Mouse (Mus musculus) stomach, postnatal 0 days (tissue): Measurements from ENCODE around the gene Fcf1. TPM values are rescaled to one million over a fixed set of nuclear protein-coding genes. Genes with fewer than 3 reads are reported as not detected.

Source experiments
- ATAC-seq: fragments of 200-750 bp; cut with Nextera tagmentation; 2 replicates; pipeline ENCODE4 v1.8.0; 2017; ENCODE audit not compliant: low FRiP score, low TSS enrichment
- DNase-seq: peaks from one replicate; pipeline ENCODE4 v3.0.0-alpha.2; 2016; ENCODE audit warnings: low spot score
- H3K27ac ChIP-seq: fragments of 300-500 bp; sonication (generic); replicated peaks from 2 replicates; pipeline ENCODE4 v1.5.1; 2014; ENCODE audit warnings: mild to moderate bottlenecking, control low read depth
- H3K27me3 ChIP-seq: fragments of 300-500 bp; sonication (generic); 2 replicates; pipeline ENCODE4 v1.6.1; 2014; ENCODE audit warnings: low read length; ENCODE audit not compliant: control insufficient read depth, insufficient read depth
- H3K36me3 ChIP-seq: fragments of 300-500 bp; sonication (generic); 2 replicates; pipeline ENCODE4 v1.6.1; 2014; ENCODE audit warnings: low read length, mixed read lengths; ENCODE audit not compliant: control insufficient read depth, insufficient read depth
- H3K4me1 ChIP-seq: fragments of 300-500 bp; sonication (generic); replicated peaks from 2 replicates; pipeline ENCODE4 v1.6.1; 2014; ENCODE audit warnings: antibody characterized with exemption; ENCODE audit not compliant: control insufficient read depth, insufficient read depth
- H3K4me2 ChIP-seq: fragments of 300-500 bp; sonication (generic); replicated peaks from 2 replicates; pipeline ENCODE4 v1.6.1; 2014; ENCODE audit warnings: low read depth, mild to moderate bottlenecking, control low read depth, moderate library complexity
- H3K4me3 ChIP-seq: fragments of 300-500 bp; sonication (generic); 2 replicates; pipeline ENCODE4 v1.5.1; 2014; ENCODE audit warnings: low read depth, low read length, control low read depth
- H3K9ac ChIP-seq: fragments of 300-500 bp; sonication (generic); 2 replicates; pipeline ENCODE4 v1.6.1; 2014; ENCODE audit warnings: mild to moderate bottlenecking, low read length, control low read depth, mixed read lengths
- H3K9me3 ChIP-seq: fragments of 300-500 bp; sonication (generic); 2 replicates; pipeline ENCODE4 v1.6.1; 2016; ENCODE audit warnings: low read length; ENCODE audit not compliant: control insufficient read depth
- CTCF ChIP-seq: IDR thresholded peaks from 2 replicates; pipeline ENCODE4 v1.5.1; 2016; ENCODE audit warnings: antibody characterized with exemption, low read depth, mild to moderate bottlenecking, moderate library complexity
- EP300 ChIP-seq: optimal IDR thresholded peaks from 2 replicates; pipeline ENCODE3; 2016; ENCODE audit warnings: antibody characterized with exemption
- WGBS: fragments of 180-500 bp; shearing (Covaris S2); extraction: QIAGEN DNeasy Blood & Tissue Kit; methylation state at CpG from one replicate; pipeline ENCODE4 v1.1.7; 2014; 5-methylcytosine and 5-hydroxymethylcytosine counted together
- polyA plus RNA-seq: library from polyadenylated mRNA; unstranded; fragments of >200 nt; fragmentation: Nextera tagmentation; extraction: Ambion mirVana; gene quantifications from 2 replicates; pipeline ENCODE4 v1.2.1, GENCODE M21; 2015

Gene Fcf1
- polyA plus RNA-seq, 1 experiment from 2014 or later: 99.2 TPM

- ATAC-seq: no peak
- no peak overlapping the region for H3K4me2 ChIP-seq
- DNase-seq: no peak
- no peaks in the 10 kb centered on the region for H3K9me3 ChIP-seq
- H3K4me1 ChIP-seq: no peaks in the 10 kb centered on the region
- no peak overlapping the region for H3K4me3 ChIP-seq
- H3K9ac ChIP-seq: no peak overlapping the region
- 82% methylated on average over 2 of the region's 2 CpGs for WGBS
- TF ChIP-seq CTCF (no peak), EP300 (no peak)
- H3K36me3 ChIP-seq: peaks cover 16% of the 10 kb centered on the region
- no peaks in the 10 kb centered on the region for H3K27me3 ChIP-seq
- no peak overlapping the region for H3K27ac ChIP-seq
These were observed 41.5 kb downstream of the Fcf1 start for GRCm38 (mm10) chr12:85012185-85012584.

- Histone ChIP-seq H3K27ac (no peak overlapping the region), H3K36me3 (no peaks in the 10 kb centered on the region), H3K9ac (no peak overlapping the region), H3K4me2 (no peak overlapping the region), H3K9me3 (no peaks in the 10 kb centered on the region), H3K4me1 (no peaks in the 10 kb centered on the region), H3K4me3 (no peak overlapping the region), H3K27me3 (no peaks in the 10 kb centered on the region)
- no peak for TF ChIP-seq CTCF
- no peak for TF ChIP-seq EP300
- DNase-seq: no peak
- 97% methylated on average over 1 of the region's 1 CpGs for WGBS
- no peak for ATAC-seq
These were observed 51.4 kb downstream of the Fcf1 start for GRCm38 (mm10) chr12:85022071-85022470.

GRCm38 (mm10) chr12:85032710-85033109, 62.0 kb downstream of the Fcf1 start:
- Histone ChIP-seq H3K9ac (no peak overlapping the region), H3K4me3 (no peak overlapping the region), H3K27ac (no peak overlapping the region), H3K4me2 (no peak overlapping the region), H3K36me3 (peaks cover 5% of the 10 kb centered on the region), H3K4me1 (no peaks in the 10 kb centered on the region), H3K27me3 (no peaks in the 10 kb centered on the region), H3K9me3 (no peaks in the 10 kb centered on the region)
- 95% methylated on average over 2 of the region's 2 CpGs for WGBS
- DNase-seq (peak; percentile 35), ATAC-seq (no peak)
- TF ChIP-seq CTCF (peak; percentile 70), EP300 (no peak)

Other genes with a start within 250 kb of the Fcf1 start
- 49.0 and 49.4 TPM in 2 replicates for gene Npc2, start 197.7 kb upstream of the Fcf1 start, polyA plus RNA-seq
- 73.0 and 75.2 TPM in 2 replicates for gene Isca2, start 197.6 kb upstream of the Fcf1 start, polyA plus RNA-seq
- 1.3 and 1.4 TPM in 2 replicates for gene Ltbp2, start 94.4 kb upstream of the Fcf1 start, polyA plus RNA-seq
- 4.8 and 5.0 TPM in 2 replicates for gene Arel1, start within 50 bp of the Fcf1 start, polyA plus RNA-seq
- 9.2 and 10.5 TPM in 2 replicates for gene Ylpm1, start 25.4 kb downstream of the Fcf1 start, polyA plus RNA-seq
- 1.5 and 1.9 TPM in 2 replicates for gene Prox2, start 139.9 kb downstream of the Fcf1 start, polyA plus RNA-seq
- gene Dlst, start 139.9 kb downstream of the Fcf1 start, polyA plus RNA-seq: 63.2 and 70.2 TPM in 2 replicates
- 0.65 and 0.75 TPM in 2 replicates for gene Rps6kl1, start 180.4 kb downstream of the Fcf1 start, polyA plus RNA-seq
- 3.0 and 3.5 TPM in 2 replicates for gene Pgf, start 206.9 kb downstream of the Fcf1 start, polyA plus RNA-seq
- gene Eif2b2, start 248.6 kb downstream of the Fcf1 start, polyA plus RNA-seq: 50.8 and 58.7 TPM in 2 replicates